Mouse (Mus musculus): Measurements from ENCODE around the gene Aldh1a1. TPM values are rescaled to one million over a fixed set of nuclear protein-coding genes. Genes with fewer than 3 reads are reported as not detected.

The Aldh1a1 gene
- polyA plus RNA-seq, 1 experiment from 2014 or later, result 37.7 TPM

DNA sequence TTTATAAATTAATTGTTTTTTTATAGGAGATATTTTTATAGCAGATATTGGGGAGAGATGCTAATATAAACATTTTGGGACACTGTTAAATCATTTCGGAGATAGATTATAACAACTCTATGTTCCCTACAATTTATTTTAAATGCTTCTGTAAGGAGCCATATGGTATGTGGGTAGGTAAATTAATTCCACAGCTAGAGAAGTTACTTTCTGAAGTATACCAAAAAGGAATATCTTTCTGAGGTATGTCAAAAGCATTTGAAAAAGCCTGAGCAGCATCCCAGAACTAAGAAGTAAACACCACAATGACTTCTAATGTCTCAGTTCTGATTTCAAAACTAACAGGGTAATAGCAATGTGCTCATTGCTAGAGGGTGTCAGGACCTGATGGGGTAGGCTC is 49.4 kb downstream of the Aldh1a1 start:
- Histone ChIP-seq H3K4me1 (ENCODE audit: control insufficient read depth, insufficient read depth, low read length) (no peaks in the 10 kb centered on the region), H3K4me2 (ENCODE audit: low read depth, low read length) (no peak overlapping the region), H3K27ac (ENCODE audit: low read length) (no peak overlapping the region), H3K36me3 (ENCODE audit: control insufficient read depth, insufficient read depth, low read length) (no peaks in the 10 kb centered on the region), H3K9ac (ENCODE audit: low read length) (no peak overlapping the region), H3K4me3 (replicated peaks; ENCODE audit: low read length) (no peak overlapping the region), H3K27me3 (ENCODE audit: control insufficient read depth, insufficient read depth, low read length) (no peaks in the 10 kb centered on the region), H3K9me3 (replicated peaks; ENCODE audit: control insufficient read depth, low read length) (no peaks in the 10 kb centered on the region)
- no peak for ATAC-seq (ENCODE audit: insufficient read depth, low FRiP score)
- WGBS, result 69% methylated on average over 1 of the region's 1 CpGs

DNA sequence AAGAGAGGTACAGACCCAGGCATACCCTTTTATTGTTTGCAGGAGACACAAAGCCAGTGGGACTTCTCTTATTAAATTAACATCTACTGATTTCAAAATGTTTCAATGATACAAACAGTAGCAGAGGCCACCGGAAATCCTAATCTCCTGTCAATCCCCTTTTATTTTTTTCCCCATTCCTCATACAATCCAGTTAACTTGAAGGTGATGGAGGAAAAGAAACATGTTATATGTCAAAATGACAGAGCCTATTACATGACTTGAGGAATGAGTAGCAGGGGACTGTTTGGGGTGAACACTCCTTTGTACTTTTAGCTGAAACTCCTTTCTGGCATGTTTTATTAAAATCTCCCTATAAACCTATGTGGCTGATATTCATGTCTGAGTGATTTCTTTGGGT is 51.3 kb downstream of the Aldh1a1 start:
- H3K27me3 ChIP-seq (ENCODE audit: control insufficient read depth, insufficient read depth, low read length), result no peaks in the 10 kb centered on the region
- no peaks in the 10 kb centered on the region for H3K36me3 ChIP-seq (ENCODE audit: control insufficient read depth, insufficient read depth, low read length)
- no peak for ATAC-seq (ENCODE audit: insufficient read depth, low FRiP score)
- no peaks in the 10 kb centered on the region for H3K9me3 ChIP-seq (replicated peaks; ENCODE audit: control insufficient read depth, low read length)
- H3K27ac ChIP-seq (ENCODE audit: low read length), result no peak overlapping the region
- H3K4me1 ChIP-seq (ENCODE audit: control insufficient read depth, insufficient read depth, low read length), result no peaks in the 10 kb centered on the region
- 55% methylated on average over 1 of the region's 1 CpGs for WGBS
- H3K4me2 ChIP-seq (ENCODE audit: low read depth, low read length), result no peak overlapping the region
- H3K9ac ChIP-seq (ENCODE audit: low read length), result no peak overlapping the region
- no peak overlapping the region for H3K4me3 ChIP-seq (replicated peaks; ENCODE audit: low read length)

DNA sequence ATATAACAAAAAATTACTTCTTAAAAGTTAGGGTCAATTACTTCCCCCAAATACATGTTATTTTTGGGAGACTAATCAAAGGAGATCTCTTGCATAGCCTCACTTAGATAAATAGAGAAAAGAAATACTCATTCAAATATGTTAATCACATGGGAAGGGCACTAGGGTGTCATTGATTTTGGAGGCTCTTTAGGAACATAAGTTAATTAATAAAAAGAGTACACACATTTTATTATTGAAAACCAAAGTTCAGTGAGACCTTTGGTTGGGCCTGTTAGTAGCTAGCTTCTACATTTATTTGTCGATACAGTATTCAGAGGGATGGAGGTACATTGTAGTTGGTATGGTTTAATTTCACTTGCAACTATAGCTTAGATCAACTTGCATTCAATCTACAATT is 52.4 kb downstream of the Aldh1a1 start:
- Histone ChIP-seq H3K4me1 (ENCODE audit: control insufficient read depth, insufficient read depth, low read length) (no peaks in the 10 kb centered on the region), H3K4me2 (ENCODE audit: low read depth, low read length) (no peak overlapping the region), H3K27me3 (ENCODE audit: control insufficient read depth, insufficient read depth, low read length) (no peaks in the 10 kb centered on the region), H3K9ac (ENCODE audit: low read length) (no peak overlapping the region), H3K4me3 (replicated peaks; ENCODE audit: low read length) (no peak overlapping the region), H3K27ac (ENCODE audit: low read length) (no peak overlapping the region), H3K9me3 (replicated peaks; ENCODE audit: control insufficient read depth, low read length) (no peaks in the 10 kb centered on the region), H3K36me3 (ENCODE audit: control insufficient read depth, insufficient read depth, low read length) (no peaks in the 10 kb centered on the region)
- ATAC-seq (ENCODE audit: insufficient read depth, low FRiP score), result no peak
- 92% methylated on average over 1 of the region's 1 CpGs for WGBS

DNA sequence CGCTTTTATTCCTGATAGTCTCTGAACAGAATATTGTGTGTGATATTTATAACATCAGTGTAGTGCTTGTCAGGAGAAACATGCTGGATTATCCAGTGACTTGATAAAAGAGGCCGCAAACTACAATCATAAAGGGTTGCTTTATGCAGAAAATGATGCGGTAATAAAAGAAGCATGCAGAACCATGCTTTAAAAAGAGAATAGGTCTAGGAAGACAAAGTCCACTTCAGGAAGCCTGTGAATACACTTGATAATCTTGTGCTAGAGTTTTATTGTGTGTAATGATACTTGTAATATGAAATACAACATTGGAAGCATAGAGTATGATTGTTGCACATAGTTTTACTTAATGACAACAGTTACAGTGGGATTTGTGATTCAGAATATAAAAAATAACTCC is 54.5 kb downstream of the Aldh1a1 start:
- H3K36me3 ChIP-seq (ENCODE audit: control insufficient read depth, insufficient read depth, low read length), result no peaks in the 10 kb centered on the region
- H3K4me1 ChIP-seq (ENCODE audit: control insufficient read depth, insufficient read depth, low read length), result no peaks in the 10 kb centered on the region
- no peaks in the 10 kb centered on the region for H3K27me3 ChIP-seq (ENCODE audit: control insufficient read depth, insufficient read depth, low read length)
- H3K27ac ChIP-seq (ENCODE audit: low read length), result no peak overlapping the region
- no peak for ATAC-seq (ENCODE audit: insufficient read depth, low FRiP score)
- no peak overlapping the region for H3K4me2 ChIP-seq (ENCODE audit: low read depth, low read length)
- no peak overlapping the region for H3K4me3 ChIP-seq (replicated peaks; ENCODE audit: low read length)
- H3K9ac ChIP-seq (ENCODE audit: low read length), result no peak overlapping the region
- 86% methylated on average over 3 of the region's 3 CpGs for WGBS
- no peaks in the 10 kb centered on the region for H3K9me3 ChIP-seq (replicated peaks; ENCODE audit: control insufficient read depth, low read length)

DNA sequence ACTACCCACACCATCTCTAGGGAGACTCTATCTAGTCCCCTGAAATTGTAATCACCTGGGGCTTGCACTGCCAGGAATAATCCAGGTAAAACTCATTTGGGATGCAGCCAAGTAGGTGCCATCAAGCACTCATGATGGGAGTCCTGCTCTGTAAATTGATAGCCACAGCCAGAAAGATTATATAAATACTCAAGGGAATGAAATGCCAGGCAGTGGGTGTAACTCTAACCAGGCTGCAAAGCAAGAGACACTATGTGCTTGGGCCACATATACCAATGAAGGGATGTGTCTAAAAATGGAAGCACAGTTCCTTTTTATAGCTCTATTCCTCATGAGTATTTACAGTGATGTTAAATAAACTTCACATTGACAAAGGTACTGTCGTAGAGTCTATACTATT is 56.9 kb downstream of the Aldh1a1 start:
- no peak for ATAC-seq (ENCODE audit: insufficient read depth, low FRiP score)
- Histone ChIP-seq H3K9me3 (replicated peaks; ENCODE audit: control insufficient read depth, low read length) (no peaks in the 10 kb centered on the region), H3K9ac (ENCODE audit: low read length) (no peak overlapping the region), H3K36me3 (ENCODE audit: control insufficient read depth, insufficient read depth, low read length) (no peaks in the 10 kb centered on the region), H3K4me1 (ENCODE audit: control insufficient read depth, insufficient read depth, low read length) (no peaks in the 10 kb centered on the region), H3K27me3 (ENCODE audit: control insufficient read depth, insufficient read depth, low read length) (no peaks in the 10 kb centered on the region), H3K27ac (ENCODE audit: low read length) (no peak overlapping the region), H3K4me3 (replicated peaks; ENCODE audit: low read length) (no peak overlapping the region), H3K4me2 (ENCODE audit: low read depth, low read length) (no peak overlapping the region)
- WGBS, result 86% methylated on average over 1 of the region's 1 CpGs

DNA sequence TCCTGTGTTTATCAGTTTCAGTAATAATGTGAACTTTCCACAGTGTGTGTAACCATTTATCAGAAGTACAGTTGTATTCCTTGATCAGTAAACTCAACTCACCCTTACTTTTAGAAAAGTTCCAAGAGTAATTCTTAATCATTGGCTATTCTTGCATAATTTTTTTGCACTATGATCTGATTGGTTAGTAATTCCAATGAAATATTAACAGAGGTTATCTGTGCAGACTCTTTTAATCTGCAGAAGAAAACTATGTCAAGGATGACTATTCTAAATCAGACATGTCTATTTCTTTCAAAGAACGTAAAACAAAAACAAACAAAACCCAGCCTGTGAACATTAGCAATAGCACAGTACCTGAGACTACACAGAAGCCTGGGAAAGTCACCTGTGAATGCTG is 62.9 kb downstream of the Aldh1a1 start:
- Histone ChIP-seq H3K27me3 (ENCODE audit: control insufficient read depth, insufficient read depth, low read length) (no peaks in the 10 kb centered on the region), H3K27ac (ENCODE audit: low read length) (no peak overlapping the region), H3K9ac (ENCODE audit: low read length) (no peak overlapping the region), H3K36me3 (ENCODE audit: control insufficient read depth, insufficient read depth, low read length) (no peaks in the 10 kb centered on the region), H3K4me1 (ENCODE audit: control insufficient read depth, insufficient read depth, low read length) (no peaks in the 10 kb centered on the region), H3K9me3 (replicated peaks; ENCODE audit: control insufficient read depth, low read length) (no peaks in the 10 kb centered on the region), H3K4me3 (replicated peaks; ENCODE audit: low read length) (no peak overlapping the region), H3K4me2 (ENCODE audit: low read depth, low read length) (no peak overlapping the region)
- WGBS, result 70% methylated on average over 1 of the region's 1 CpGs
- ATAC-seq (ENCODE audit: insufficient read depth, low FRiP score), result no peak

DNA sequence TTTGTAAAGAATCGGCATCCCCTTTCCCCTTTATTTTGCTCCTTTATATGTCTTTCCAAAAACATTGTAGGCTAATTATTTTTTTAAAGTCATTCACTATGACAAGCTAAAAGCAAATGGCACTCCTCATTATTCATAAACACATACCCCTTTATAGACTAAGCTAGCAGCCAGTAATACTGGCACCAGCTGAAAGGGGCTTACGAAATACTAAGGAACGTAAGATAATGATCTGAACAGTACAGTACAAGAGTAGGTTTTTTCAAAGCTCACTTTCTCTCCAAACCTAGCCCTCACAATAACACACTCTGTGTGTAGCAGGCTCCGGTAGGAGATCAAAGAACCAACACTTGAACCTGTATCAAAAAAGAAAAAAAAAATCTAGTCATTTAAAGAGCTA is 64.7 kb downstream of the Aldh1a1 start:
- Histone ChIP-seq H3K36me3 (ENCODE audit: control insufficient read depth, insufficient read depth, low read length) (no peaks in the 10 kb centered on the region), H3K9me3 (replicated peaks; ENCODE audit: control insufficient read depth, low read length) (no peaks in the 10 kb centered on the region), H3K4me2 (ENCODE audit: low read depth, low read length) (no peak overlapping the region), H3K4me3 (replicated peaks; ENCODE audit: low read length) (no peak overlapping the region), H3K4me1 (ENCODE audit: control insufficient read depth, insufficient read depth, low read length) (no peaks in the 10 kb centered on the region), H3K9ac (ENCODE audit: low read length) (no peak overlapping the region), H3K27ac (ENCODE audit: low read length) (no peak overlapping the region), H3K27me3 (ENCODE audit: control insufficient read depth, insufficient read depth, low read length) (no peaks in the 10 kb centered on the region)
- ATAC-seq (ENCODE audit: insufficient read depth, low FRiP score), result no peak
- 75% methylated on average over 4 of the region's 4 CpGs for WGBS

DNA sequence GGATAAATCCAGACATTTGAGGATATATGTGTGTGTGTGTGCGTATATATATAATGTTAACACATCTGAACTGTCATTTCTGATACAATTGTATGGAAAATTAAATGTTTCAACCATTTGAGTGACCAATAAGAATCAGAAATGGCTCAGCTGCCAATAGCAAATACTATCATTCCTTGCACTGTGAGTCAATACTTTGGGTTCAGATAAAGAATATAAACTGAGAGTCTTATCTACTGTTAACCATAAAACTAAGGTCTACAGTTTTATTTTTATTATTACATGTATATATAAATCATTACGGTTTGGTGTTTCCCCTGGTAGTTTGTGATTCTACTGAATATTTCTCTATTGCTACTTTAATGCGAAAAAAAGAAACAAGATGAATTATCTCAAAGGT is 65.6 kb downstream of the Aldh1a1 start:
- 84% methylated on average over 3 of the region's 3 CpGs for WGBS
- Histone ChIP-seq H3K27me3 (ENCODE audit: control insufficient read depth, insufficient read depth, low read length) (no peaks in the 10 kb centered on the region), H3K9me3 (replicated peaks; ENCODE audit: control insufficient read depth, low read length) (no peaks in the 10 kb centered on the region), H3K4me2 (ENCODE audit: low read depth, low read length) (no peak overlapping the region), H3K4me3 (replicated peaks; ENCODE audit: low read length) (no peak overlapping the region), H3K27ac (ENCODE audit: low read length) (no peak overlapping the region), H3K4me1 (ENCODE audit: control insufficient read depth, insufficient read depth, low read length) (no peaks in the 10 kb centered on the region), H3K9ac (ENCODE audit: low read length) (no peak overlapping the region), H3K36me3 (ENCODE audit: control insufficient read depth, insufficient read depth, low read length) (no peaks in the 10 kb centered on the region)
- ATAC-seq (ENCODE audit: insufficient read depth, low FRiP score), result no peak

DNA sequence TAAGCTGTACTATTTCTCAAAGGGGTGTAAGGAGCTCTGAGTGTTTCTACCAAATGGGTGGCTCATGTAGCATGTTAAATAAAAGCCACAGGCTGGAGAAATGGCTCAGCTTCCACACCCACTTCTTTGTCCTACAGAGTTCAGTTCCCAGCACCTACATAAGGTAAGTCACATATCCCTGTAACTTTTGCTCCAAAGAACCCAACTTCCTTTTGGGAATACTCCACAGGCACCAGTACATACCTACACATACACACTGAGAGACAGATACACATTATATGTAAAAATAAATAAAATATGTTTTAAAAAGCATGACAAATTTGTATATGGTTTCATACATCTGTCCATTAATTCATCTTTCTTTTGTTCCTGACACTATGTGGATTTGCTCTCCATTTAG is 66.0 kb downstream of the Aldh1a1 start:
- Histone ChIP-seq H3K4me3 (replicated peaks; ENCODE audit: low read length) (no peak overlapping the region), H3K27ac (ENCODE audit: low read length) (no peak overlapping the region; the same call in 1 of the 2 replicates)
- ATAC-seq (ENCODE audit: insufficient read depth, low FRiP score), result no peak

DNA sequence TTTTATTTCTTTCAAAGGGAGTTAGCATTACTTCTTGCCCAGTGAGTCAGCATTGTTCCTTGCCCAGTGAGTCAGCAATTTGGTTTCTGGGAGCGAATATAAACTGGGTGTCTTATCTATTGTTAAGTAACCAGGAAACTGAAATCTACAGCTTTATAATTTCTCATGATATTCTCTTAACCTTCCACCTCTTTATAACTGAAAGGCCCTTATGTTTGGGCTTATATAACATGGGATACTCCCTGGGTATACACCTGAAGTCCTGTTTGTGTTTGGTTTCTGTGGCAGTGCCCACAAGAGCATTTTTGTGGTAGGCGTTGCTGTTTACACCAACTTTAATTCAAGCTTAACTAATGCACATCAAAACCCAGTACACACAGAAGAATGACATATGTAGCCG is 66.4 kb downstream of the Aldh1a1 start:
- no peaks in the 10 kb centered on the region for H3K36me3 ChIP-seq (ENCODE audit: control insufficient read depth, insufficient read depth, low read length)
- peak; percentile 66 for ATAC-seq (ENCODE audit: insufficient read depth, low FRiP score)
- 68% methylated on average over 3 of the region's 3 CpGs for WGBS
- no peaks in the 10 kb centered on the region for H3K27me3 ChIP-seq (ENCODE audit: control insufficient read depth, insufficient read depth, low read length)
- peak overlapping the region; percentile 1; the same call in 1 of the 2 replicates for H3K27ac ChIP-seq (ENCODE audit: low read length)
- H3K9ac ChIP-seq (ENCODE audit: low read length), result no peak overlapping the region
- no peak overlapping the region for H3K4me3 ChIP-seq (replicated peaks; ENCODE audit: low read length)
- no peaks in the 10 kb centered on the region for H3K9me3 ChIP-seq (replicated peaks; ENCODE audit: control insufficient read depth, low read length)
- H3K4me2 ChIP-seq (ENCODE audit: low read depth, low read length), result no peak overlapping the region
- no peaks in the 10 kb centered on the region for H3K4me1 ChIP-seq (ENCODE audit: control insufficient read depth, insufficient read depth, low read length)

More for the DNA sequence above, 66.0 kb downstream of the Aldh1a1 start:
- Histone ChIP-seq H3K27me3 (ENCODE audit: control insufficient read depth, insufficient read depth, low read length) (no peaks in the 10 kb centered on the region), H3K9ac (ENCODE audit: low read length) (no peak overlapping the region), H3K4me1 (ENCODE audit: control insufficient read depth, insufficient read depth, low read length) (no peaks in the 10 kb centered on the region), H3K9me3 (replicated peaks; ENCODE audit: control insufficient read depth, low read length) (no peaks in the 10 kb centered on the region), H3K4me2 (ENCODE audit: low read depth, low read length) (no peak overlapping the region), H3K36me3 (ENCODE audit: control insufficient read depth, insufficient read depth, low read length) (no peaks in the 10 kb centered on the region)
